Mouse (Mus musculus) kidney, adult 2 months (tissue): ENCODE measurements around the gene 1700006A11Rik. TPM values are rescaled to one million over a fixed set of nuclear protein-coding genes. Genes with fewer than 3 reads are reported as not detected.

Source experiments
- DNase-seq: peaks from one replicate; pipeline ENCODE4 v3.0.0; 2021
- H3K27ac ChIP-seq: fragments of 200-500 bp; 2 replicates; pipeline ENCODE4 v1.5.1; 2012; ENCODE audit warnings: low read depth, low read length, control low read depth, inconsistent platforms; ENCODE audit not compliant: insufficient read depth
- H3K27me3 ChIP-seq: fragments of 200-500 bp; replicated peaks from 2 replicates; pipeline ENCODE4 v1.6.1; 2012; ENCODE audit warnings: mild to moderate bottlenecking, moderate library complexity, low read length, inconsistent platforms; ENCODE audit not compliant: control insufficient read depth, insufficient read depth
- H3K36me3 ChIP-seq: fragments of 200-500 bp; 2 replicates; pipeline ENCODE4 v1.6.1; 2012; ENCODE audit warnings: mild to moderate bottlenecking, moderate library complexity, low read length, inconsistent platforms; ENCODE audit not compliant: control insufficient read depth, insufficient read depth
- H3K4me1 ChIP-seq: fragments of 200-500 bp; 2 replicates; pipeline ENCODE4 v1.6.1; 2011; ENCODE audit warnings: low read length; ENCODE audit not compliant: control insufficient read depth, insufficient read depth
- H3K4me3 ChIP-seq: fragments of 200-500 bp; 2 replicates; pipeline ENCODE4 v1.5.1; 2011; ENCODE audit warnings: mild to moderate bottlenecking, low read depth, low read length, control low read depth; ENCODE audit not compliant: insufficient read depth
- CTCF ChIP-seq: fragments of 200-500 bp; conservative IDR thresholded peaks from 2 replicates; pipeline ENCODE4 v1.5.1; 2011; ENCODE audit warnings: low read depth, mild to moderate bottlenecking, control low read depth, low read length, moderate library complexity, mixed read lengths; ENCODE audit not compliant: insufficient read depth, insufficient read length
- POLR2A ChIP-seq: fragments of 200-500 bp; IDR thresholded peaks from one replicate; pipeline ENCODE4 v1.6.1; 2011; ENCODE audit warnings: low read depth, low read length, control low read depth
- WGBS: fragments of 180-500 bp; shearing (Covaris S2); methylation state at CpG from one replicate; pipeline ENCODE4 v1.1.7; 2018; 5-methylcytosine and 5-hydroxymethylcytosine counted together
- polyA plus RNA-seq: library from polyadenylated mRNA; depleted of rRNA; stranded (reverse); fragments of >200 nt; gene quantifications from 2 replicates; pipeline ENCODE4 v1.2.3, GENCODE M21; 2012; rRNA removed

The 1700006A11Rik gene
- polyA plus RNA-seq, 1 experiment, result not detected

- H3K4me1 ChIP-seq, result no peaks in the 10 kb centered on the region
- 84% methylated on average over 3 of the region's 3 CpGs for WGBS
- no peaks in the 10 kb centered on the region for H3K36me3 ChIP-seq
- no peak overlapping the region for H3K4me3 ChIP-seq
- H3K27me3 ChIP-seq, result no peaks in the 10 kb centered on the region
- DNase-seq, result no peak
- no peak for TF ChIP-seq CTCF
- TF ChIP-seq POLR2A, result no peak
- H3K27ac ChIP-seq, result no peak overlapping the region
Measured at GRCm38 (mm10) chr3:124357533-124357932, 68.3 kb downstream of the 1700006A11Rik start.

Other genes starting within 250 kb of the 1700006A11Rik start
- 0.11 and 0.14 TPM in 2 replicates for gene Tram1l1, start 105.2 kb downstream of the 1700006A11Rik start, polyA plus RNA-seq
- not detected in 2 replicates for gene 1700003H04Rik, start 155.1 kb upstream of the 1700006A11Rik start, polyA plus RNA-seq